Mouse (Mus musculus): ENCODE results near the gene Scimp.

Gene Scimp

GRCm38 (mm10) chr11:70812365-70812764 lies at the start of gene Scimp:
Scimp (minus strand) TSS chr11:70812586.
- no peak for TF ChIP-seq GATA4 (IDR thresholded peaks at IDR 0.05; ENCODE audit: insufficient replicate concordance, low read length)

- TF ChIP-seq GATA4 (IDR thresholded peaks at IDR 0.05; ENCODE audit: insufficient replicate concordance, low read length): no peak
Measured at GRCm38 (mm10) chr11:70860371-70860770, 48.0 kb upstream of the Scimp start.

- no peak for TF ChIP-seq GATA4 (IDR thresholded peaks at IDR 0.05; ENCODE audit: insufficient replicate concordance, low read length)
Measured at GRCm38 (mm10) chr11:70846029-70846428, 33.6 kb upstream of the Scimp start.

- no peak for TF ChIP-seq GATA4 (IDR thresholded peaks at IDR 0.05; ENCODE audit: insufficient replicate concordance, low read length)
Measured at GRCm38 (mm10) chr11:70845457-70845978, 33.1 kb upstream of the Scimp start.

- TF ChIP-seq GATA4 (IDR thresholded peaks at IDR 0.05; ENCODE audit: insufficient replicate concordance, low read length): no peak; the same call in 1 of the 2 replicates
Measured at GRCm38 (mm10) chr11:70844559-70845456, 32.4 kb upstream of the Scimp start, which contains the start of gene Rabep1. Rabep1 (plus strand) TSS chr11:70844778.

- no peak for TF ChIP-seq GATA4 (IDR thresholded peaks at IDR 0.05; ENCODE audit: insufficient replicate concordance, low read length)
Measured at GRCm38 (mm10) chr11:70843701-70844551, 31.5 kb upstream of the Scimp start.

- TF ChIP-seq GATA4 (IDR thresholded peaks at IDR 0.05; ENCODE audit: insufficient replicate concordance, low read length): peak; percentile 10; the same call in 1 of the 2 replicates
Measured at GRCm38 (mm10) chr11:70842983-70843382, 30.6 kb upstream of the Scimp start.

GRCm38 (mm10) chr11:70838610-70839009 lies 26.2 kb upstream of the Scimp start:
- no peak for TF ChIP-seq GATA4 (IDR thresholded peaks at IDR 0.05; ENCODE audit: insufficient replicate concordance, low read length)

- TF ChIP-seq GATA4 (IDR thresholded peaks at IDR 0.05; ENCODE audit: insufficient replicate concordance, low read length): no peak
Measured at GRCm38 (mm10) chr11:70837031-70837430, 24.6 kb upstream of the Scimp start.

- no peak for TF ChIP-seq GATA4 (IDR thresholded peaks at IDR 0.05; ENCODE audit: insufficient replicate concordance, low read length)
Measured at GRCm38 (mm10) chr11:70835381-70835831, 23.0 kb upstream of the Scimp start.

- TF ChIP-seq GATA4 (IDR thresholded peaks at IDR 0.05; ENCODE audit: insufficient replicate concordance, low read length): no peak
Measured at GRCm38 (mm10) chr11:70833831-70834230, 21.4 kb upstream of the Scimp start.

- TF ChIP-seq GATA4 (IDR thresholded peaks at IDR 0.05; ENCODE audit: insufficient replicate concordance, low read length): no peak
Measured at GRCm38 (mm10) chr11:70833408-70833807, 21.0 kb upstream of the Scimp start.

GRCm38 (mm10) chr11:70831201-70831600 lies 18.8 kb upstream of the Scimp start:
- TF ChIP-seq GATA4 (IDR thresholded peaks at IDR 0.05; ENCODE audit: insufficient replicate concordance, low read length): no peak

GRCm38 (mm10) chr11:70828975-70829615 lies 16.7 kb upstream of the Scimp start:
- TF ChIP-seq GATA4 (IDR thresholded peaks at IDR 0.05; ENCODE audit: insufficient replicate concordance, low read length): no peak

GRCm38 (mm10) chr11:70826207-70826606 lies 13.8 kb upstream of the Scimp start:
- no peak for TF ChIP-seq GATA4 (IDR thresholded peaks at IDR 0.05; ENCODE audit: insufficient replicate concordance, low read length)
